Mouse (Mus musculus): ENCODE results near the gene 9430097D07Rik.

- TF ChIP-seq CTCF (IDR thresholded peaks at IDR 0.05; ENCODE audit: extremely low read depth, insufficient read depth, insufficient read length, insufficient replicate concordance) = no peak
- no peak for TF ChIP-seq POLR2A (IDR thresholded peaks at IDR 0.05; ENCODE audit: low read depth, low read length)
Observed at GRCm38 (mm10) chr2:32576532-32576931, 1.0 kb upstream of the 9430097D07Rik start.

Data from spleen, adult 2 months (tissue).